Mouse (Mus musculus): ENCODE data around the gene Lrfn3.

The Lrfn3 gene

DNA sequence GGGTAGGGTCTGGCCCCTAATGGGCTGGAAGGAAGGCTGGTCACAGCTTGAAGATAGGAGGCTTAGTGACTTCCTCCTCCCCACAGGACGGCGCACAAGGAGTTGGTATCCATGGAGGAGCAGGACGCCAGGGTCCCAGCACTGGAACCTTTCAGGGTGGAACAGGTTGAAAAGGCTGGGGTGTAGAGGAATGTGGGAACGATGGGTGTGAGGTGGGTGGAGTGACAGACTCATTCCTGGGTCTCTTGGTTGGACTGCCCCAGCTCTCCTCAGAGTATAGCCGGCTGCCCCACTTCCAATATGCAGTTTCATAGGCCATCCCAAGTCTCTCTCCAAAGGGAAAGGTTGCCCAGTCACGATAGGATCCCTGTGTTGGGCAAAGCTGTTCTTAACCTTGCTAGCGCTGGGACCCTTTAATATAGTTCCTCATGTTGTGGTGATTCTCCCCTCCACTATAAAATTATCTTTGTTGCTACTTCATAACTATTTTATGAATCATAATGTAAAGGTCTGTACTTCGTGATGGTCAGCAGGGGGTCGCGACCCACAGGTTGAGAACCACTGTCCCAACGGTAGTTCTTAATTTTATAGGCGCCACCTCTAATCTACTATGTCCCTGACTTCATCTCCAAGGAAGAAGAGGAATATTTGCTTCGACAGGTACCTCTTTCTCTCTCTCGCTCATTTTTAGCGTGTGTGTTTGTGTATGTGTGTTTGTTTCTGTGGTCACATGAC lies 53.0 kb downstream of the Lrfn3 start:
- DNase-seq: no peak

DNA sequence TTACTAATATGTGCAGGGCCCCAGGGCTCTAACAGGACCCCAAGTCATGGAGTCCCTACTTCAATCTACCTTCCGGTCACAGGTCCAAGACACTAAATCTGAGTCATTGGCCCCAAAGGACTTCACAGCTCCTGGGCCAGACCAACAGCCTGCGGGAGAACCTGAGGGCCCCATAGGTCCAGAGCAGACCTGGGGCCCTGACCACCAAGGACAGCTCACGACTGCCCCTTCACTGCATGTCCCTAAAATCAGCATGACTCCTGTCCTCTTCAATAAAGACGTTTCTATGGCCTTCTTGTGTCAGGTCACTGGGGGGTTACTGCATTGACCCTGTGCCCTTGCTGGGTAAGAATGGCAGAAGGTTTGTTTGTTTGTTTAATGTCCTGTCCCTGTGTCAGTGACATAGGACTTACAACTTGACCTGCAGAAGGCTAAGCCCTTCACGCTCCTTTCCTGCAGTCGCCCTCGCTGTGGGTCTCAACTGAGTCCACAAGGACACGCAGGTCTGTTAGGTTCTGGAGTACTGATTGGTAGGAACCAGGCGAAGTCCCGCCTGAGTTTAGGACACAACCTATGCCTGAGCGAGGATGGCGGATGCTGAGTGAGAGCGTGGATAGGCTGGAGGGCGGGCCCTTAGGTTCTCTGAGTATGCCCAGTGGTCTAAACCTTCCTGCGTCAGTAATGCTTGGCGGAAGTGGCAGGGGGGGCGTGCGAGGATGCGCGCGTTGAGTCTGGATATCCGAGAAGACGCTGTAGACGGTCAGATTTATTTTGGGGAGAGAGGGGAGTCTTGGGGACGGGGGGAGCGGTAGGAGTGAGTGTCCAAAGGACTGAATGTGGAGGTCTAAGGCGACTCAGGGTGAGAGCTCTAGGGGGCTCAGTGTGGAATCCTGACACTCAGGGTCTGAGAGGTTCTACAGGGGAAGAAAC lies 54.2 kb downstream of the Lrfn3 start, which contains the start of gene Alkbh6:
Alkbh6 (plus strand) TSS at position 642 of the 930 bp plus-strand sequence.
- DNase-seq: peak; percentile 93

DNA sequence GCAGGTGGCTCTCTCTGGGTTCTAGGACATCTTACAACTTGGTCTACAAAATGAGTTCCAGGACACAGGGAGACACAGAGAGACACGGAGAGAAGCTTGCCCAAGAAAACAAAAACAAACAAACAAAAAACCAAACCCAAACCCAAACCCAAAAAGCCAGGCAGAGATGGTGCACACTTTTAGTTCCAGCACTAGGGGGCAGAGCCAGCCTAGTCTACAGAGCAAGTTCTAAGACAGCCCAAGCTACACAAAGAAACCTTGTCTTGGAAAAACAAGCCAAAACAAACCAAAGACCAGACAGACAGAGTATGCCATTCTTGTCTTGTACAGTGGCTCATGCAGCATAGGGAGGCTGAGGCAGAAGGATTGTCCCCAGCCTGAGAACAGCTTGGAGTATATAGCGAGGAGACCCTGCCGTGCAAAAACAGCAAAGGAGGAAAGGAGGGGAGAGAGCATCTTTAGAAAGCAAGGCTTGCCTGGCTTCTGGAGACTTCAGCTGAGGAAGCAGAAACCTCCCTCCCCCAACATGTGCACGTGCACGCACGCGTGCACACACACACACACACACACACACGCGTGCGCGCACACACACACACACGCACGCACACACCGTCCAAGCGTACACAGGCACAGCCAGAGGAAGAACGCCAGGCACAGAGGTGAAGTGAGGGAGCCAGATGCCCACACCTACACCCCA lies 56.3 kb downstream of the Lrfn3 start:
- DNase-seq: no peak
